Mouse (Mus musculus) embryonic fibroblast, embryonic 13.5 days (primary cell): ENCODE measurements around the gene Chic1.

Experiments
- CTCF ChIP-seq: IDR thresholded peaks from 2 replicates; pipeline ENCODE4 v1.5.1; 2011; ENCODE audit warnings: mild to moderate bottlenecking, control low read depth, low read length, moderate library complexity, borderline replicate concordance; ENCODE audit not compliant: insufficient read depth
- POLR2A ChIP-seq: IDR thresholded peaks from 2 replicates; pipeline ENCODE4 v1.6.1; 2011; ENCODE audit warnings: low read depth, mild to moderate bottlenecking, control low read depth, low read length, moderate library complexity

DNA sequence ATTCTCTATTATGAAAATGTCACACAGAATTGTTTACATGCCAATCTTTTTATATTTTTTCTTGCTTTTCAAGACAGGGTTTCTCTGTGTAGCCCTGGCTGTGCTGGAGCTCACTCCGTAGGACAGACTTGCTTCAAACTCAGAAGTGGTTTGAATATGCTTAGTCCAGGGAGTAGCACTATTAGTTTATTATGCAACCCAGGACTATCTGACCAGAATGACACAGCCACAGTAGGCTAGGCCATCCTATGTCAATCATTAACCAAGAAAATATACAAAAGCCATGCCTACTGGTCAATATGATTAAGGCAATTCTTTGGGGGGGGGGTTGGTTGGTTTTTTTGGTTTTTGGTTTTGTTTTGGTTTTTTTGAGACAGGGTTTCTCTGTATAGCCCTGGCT, 48.0 kb upstream of the Chic1 start:
- TF ChIP-seq CTCF = no peak
- TF ChIP-seq POLR2A = no peak
